Mouse (Mus musculus) left cerebral cortex, adult 11 months (tissue): ENCODE measurements around the gene Plppr5.

Experiments
- DNase-seq: peaks from one replicate; pipeline ENCODE4 v3.0.0; 2022; ENCODE audit warnings: low spot score

The Plppr5 gene

DNA sequence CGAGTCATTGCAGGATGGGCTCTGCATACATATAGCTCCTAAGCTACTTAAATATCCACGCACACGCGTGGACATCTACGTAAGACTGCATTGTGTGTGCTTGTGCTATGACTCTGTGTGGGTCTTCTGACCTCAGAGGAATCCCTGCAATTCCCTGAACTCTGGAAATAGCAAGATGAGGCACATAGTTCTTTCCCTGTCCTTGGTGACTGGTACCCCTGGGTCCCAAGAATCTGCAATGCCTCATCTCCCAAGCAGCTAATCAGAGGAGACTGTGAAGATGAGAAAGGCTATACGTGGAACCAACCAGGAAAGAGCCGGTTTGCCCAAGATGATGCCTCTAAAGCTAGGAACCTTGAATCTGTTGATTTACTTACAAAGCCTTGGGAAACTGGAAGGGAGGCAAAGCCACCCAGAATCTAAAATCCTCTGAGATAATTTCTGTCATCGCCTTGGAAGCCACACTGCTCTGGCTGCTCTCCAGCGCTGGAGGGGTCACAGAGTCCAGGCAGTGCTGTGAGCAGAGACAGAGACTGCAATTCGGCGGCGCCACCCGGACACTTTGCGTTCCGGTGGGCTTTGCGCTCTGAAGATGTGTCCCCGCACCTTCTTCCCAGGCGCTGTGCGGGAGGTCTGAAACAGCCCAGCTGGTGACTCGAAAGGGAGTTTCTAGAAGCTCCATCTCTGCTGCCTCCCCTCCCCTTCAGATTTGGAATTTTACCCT, at the start of gene Plppr5:
TSS of gene Plppr5 (plus strand) at position 308 of the 724 bp plus-strand sequence.
- DNase-seq: no peak

DNA sequence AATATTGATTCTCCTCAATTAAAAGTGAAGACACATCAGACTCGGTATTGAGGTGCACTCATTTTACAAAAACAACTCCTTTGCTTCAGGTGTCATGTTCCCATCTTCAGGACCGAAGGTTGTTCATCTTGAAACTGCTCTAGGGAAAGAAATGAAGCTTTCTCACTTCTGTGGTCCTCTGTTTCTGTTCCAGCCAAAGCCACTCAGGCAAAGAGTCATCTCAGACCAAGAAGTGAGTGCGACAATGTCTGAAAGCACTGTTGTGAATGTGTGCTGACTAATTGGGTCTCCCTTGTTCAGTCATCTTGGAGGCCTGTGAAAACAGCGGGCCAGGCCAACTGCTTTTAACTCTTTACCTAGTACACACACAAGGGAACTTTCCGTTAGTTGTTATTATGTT, 24.7 kb upstream of the Plppr5 start:
- DNase-seq: no peak

DNA sequence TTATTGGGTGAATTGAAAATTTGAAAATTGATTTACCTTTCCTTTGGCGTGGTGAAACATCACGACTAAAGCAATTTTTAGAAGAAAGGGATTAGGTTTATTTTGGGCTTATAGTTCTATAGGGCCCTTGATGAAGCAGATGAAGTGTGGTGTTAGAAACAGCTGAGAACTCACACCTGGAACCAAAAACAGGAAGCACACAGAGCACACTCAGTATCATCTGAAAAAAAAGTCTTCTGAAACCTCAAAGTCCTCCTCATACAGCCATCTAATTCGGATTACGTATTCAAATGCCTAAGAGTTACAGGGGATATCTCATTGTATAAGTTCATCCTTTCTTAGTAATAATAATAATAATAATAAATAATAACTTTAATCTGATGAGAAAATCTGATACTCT, 24.1 kb upstream of the Plppr5 start:
- no peak for DNase-seq

DNA sequence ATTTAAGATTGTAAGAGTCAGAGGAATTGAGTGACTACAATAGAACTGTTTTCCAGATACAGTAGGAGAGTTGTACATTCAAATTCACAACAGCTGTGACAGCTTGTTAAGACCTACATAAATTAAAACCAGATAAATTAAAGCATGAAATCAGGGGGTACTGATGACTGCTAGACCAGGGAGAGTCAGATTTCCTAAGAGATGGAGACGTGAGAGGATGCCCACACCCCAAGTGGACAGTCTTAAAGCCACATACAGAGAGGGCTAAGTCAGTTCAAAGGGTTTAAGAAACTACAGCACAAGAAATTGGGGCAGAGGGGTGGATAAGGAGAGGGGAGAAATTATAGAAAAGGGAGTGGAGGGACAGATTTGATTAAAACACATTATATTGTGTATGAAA, 17.7 kb upstream of the Plppr5 start:
- DNase-seq: no peak

DNA sequence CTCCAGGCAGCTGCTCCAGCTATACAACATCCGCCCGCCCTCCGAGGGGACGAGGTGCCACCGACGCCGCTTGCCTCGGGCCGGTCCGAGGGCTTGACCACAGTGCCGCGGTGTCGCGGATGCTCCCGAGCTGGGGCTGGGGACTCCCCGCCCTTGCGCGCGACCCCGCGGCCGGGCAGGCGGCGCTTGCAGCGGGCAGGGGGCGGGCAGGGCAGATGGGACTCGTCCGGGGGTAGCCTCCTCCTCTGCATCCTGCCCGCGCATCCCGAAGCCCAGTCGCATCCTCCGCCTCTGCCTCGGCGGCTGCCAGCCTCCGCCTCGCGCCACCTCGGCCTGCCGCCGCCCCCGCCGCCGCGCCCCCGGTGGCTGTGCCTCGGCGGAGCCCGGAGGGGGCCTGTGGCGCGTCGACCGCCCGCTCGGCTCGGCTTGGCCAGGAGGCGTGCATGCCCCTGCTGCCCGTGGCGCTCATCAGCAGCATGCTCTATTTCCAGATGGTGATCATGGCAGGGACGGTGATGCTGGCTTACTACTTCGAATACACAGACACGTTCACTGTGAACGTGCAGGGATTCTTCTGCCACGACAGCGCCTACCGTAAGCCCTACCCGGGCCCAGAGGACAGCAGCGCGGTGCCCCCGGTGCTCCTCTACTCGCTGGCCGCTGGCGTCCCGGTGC, 754 bp downstream of the Plppr5 start:
- DNase-seq: peak; percentile 40

DNA sequence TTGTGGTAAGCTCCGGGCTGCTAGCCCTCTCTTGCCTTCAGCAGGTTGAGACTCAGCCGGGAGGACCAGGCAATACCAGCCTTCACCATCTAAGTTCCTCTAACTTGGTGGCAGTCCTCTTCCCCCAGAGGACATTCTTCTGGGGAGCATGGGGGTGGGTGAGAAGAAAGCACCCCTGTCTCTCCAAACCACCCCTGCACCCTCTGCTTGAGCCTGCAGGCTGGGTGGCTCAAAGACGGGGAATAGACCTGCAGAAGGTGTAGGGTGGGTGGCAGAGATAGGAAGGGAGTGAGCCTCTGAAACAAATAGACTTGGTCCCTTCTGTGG, 1.3 kb downstream of the Plppr5 start:
- DNase-seq: no peak

DNA sequence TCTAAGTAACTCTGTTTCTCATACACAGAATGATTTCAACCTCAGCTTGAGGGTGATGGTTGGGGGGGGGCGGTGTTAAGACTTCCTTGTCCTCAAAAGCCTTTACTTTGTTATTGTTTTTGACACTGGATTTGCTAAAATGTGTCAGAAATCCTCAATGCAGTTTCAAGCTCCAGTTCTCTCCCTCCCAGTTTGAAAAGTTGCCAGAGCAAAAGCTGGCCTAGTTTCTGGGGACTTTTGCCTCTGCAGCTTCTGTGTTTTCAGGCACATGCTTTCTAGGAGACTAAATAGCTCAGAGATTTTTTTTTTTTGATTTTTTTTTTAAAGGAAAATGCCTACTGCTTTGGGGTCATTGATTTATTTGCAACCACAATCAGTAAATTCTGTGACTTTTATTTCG, 2.7 kb downstream of the Plppr5 start:
- DNase-seq: no peak

DNA sequence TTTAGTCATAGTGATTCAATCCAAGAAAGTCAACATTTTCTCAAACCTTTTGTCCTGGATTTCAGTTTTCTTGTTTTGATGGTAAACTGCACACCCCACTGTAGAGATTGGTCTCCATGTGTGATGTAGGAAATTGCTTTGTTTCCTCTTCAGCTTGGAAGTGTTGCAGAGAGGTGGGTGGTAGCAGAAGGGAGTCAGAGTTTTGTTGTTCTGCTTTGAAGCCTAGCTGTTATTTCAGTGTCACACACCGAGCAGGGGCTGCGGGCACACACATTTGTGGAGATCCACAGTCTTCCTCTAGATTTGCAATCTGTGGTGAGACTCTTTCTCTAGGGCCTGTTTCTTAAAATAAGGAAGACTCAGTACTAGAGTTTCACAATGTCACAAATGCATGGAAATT, 8.0 kb downstream of the Plppr5 start:
- no peak for DNase-seq

DNA sequence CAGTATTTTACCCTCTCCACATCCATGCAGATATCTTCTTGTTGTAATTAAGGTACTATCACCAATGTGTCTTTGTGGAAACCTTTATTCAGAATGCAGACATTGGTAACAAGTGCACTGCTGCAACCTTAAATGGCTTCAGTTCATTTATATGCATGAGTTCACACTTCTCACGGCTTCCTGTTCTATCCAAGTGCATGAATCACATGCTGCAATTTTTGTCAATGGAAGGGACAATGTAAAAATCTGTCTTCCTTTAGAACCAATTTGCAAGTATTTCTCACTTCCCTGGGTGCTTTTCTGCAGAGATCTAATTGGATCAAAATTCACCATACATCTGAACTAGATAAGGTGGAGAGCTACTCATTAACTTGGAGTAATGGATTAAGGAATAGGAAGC, 27.8 kb downstream of the Plppr5 start:
- DNase-seq: no peak

DNA sequence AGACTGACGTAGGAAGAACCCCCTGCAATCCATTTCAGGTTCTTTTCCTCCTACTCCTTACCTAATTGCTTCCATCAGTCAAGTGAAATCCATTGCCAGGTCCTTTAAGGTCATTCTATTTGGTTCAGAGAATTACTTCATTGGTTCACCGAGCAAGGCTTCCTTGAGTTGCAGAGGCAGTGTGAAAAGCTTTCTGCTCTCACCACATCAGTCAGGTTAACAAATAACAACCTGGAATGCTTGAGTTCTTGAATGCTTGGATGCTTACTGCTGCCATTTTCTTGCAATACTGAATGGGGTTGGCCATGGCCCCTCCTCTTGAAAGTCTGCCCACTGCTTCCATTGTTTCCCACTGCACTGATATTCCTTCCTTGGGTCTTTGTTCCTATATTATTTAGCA, 28.8 kb downstream of the Plppr5 start:
- DNase-seq: no peak

DNA sequence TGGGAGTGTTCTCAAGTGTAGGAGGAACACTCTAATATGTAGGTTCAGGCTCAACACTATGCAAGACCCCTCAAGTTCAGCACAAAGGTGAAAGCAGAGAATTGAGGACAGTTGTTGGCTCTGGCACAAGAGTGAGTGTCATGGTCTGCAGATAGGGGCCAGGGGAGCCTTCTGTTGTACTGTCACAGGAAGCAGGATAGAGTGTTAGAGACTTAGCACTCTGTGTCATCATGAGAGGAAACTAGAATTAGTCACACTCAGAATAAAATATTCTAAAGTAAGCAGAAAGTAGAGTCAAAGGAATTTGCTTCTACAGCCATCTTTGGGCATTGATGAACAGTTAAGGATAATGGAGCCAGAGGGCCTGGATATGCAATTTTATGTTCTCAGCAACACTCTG, 31.7 kb downstream of the Plppr5 start:
- no peak for DNase-seq

DNA sequence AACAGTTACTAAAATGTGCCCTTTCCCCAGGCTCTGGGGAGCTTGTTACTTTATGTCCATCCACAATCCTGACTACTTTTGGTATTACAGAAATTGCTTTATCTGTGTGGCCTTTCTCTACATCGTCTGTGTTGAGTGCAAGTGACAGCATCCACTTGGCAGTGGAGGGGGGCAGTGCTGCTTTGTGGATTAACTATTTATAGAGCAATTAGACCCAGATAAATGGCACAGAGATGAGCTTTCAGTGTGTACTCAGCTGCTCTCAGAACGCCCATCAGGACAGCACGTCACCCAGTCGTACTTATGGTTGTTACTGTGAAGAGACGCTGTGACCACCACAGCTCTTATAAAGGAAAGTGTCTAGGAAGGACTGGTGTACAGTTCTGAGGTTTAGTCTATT, 36.8 kb downstream of the Plppr5 start:
- no peak for DNase-seq

DNA sequence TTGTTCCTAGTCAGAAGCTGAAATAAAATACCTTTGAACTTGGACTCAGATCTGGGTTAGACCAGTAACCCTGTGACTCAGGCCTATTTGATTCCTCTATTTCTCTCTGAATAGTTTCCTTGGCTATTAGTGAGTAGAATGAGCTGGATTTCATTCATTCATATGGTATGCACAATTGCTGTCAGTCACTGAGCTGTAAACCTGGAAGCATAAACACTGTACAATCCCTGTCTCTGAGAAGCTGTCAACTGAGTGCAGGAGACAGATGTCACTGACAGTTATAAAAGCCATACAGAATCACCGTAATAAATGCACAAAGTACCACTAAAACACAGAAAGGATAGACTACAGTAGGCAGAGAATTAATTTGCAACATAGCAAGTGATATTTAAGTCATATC, 40.2 kb downstream of the Plppr5 start:
- DNase-seq: no peak

DNA sequence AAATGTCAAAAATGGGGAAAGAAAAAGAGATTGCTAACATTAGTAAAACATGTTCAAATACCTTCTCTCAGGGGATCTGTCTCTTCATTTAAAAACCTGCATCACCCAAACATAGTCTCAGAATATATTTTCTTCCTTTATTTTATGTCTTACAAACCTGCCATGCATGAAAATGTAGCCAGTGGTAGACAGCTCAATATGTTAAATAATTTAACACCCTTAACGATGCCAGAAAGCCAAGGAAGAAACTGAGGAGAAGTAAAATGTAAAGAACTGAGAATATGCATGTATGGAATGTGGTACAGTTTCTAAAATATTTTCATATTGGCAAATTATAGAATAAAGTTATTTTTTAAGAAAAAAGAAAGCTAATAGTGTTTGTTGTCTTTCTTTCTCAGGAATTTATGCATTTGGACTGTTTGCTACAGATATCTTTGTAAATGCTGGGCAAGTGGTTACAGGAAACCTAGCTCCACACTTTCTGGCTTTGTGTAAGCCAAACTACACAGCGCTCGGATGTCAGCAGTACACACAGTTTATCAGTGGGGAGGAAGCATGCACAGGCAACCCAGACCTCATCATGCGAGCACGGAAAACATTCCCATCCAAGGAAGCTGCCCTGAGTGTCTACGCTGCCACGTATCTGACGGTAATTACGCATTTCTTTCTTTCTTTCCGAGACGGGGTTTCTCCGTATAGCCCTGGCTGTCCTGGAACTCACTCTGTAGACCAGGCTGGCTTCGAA, 50.8 kb downstream of the Plppr5 start:
- no peak for DNase-seq

DNA sequence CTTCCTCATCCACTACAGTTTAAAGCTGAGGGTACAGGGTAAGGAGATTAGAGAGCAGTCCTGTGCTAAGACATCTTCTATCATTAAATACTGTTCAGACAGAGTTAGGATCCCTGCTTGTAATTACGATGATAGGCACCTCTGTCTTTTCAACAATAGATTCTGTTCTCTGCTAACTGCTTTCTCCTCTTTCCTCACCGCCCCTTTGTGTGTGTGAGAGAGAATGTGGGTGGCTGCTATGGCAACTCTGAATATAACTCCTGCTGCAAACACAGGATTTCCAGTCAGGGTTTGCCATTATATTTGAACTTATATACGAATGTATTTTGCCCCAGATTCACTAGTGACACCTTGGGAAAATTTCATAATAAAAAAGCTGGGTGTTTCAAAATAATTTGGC, 54.2 kb downstream of the Plppr5 start:
- peak; percentile 58 for DNase-seq

DNA sequence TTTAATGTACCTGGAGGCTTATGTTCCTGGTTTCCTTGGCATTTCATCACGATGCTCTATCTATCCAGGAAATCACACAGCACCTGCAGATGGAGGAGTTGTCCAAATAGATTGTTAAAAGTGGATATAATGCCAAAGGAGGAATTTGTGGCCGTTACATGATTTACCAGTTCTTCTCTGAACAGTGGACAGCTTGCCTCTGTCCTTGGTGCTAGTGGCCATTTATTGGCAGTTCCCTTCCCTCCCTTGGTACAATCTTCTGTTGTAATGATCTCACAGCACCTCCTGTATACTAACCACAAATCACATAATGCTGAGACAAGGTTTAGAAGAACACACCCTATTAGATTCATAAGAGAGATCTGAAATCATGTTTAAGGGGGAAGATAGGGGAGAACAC, 55.7 kb downstream of the Plppr5 start:
- DNase-seq: no peak

DNA sequence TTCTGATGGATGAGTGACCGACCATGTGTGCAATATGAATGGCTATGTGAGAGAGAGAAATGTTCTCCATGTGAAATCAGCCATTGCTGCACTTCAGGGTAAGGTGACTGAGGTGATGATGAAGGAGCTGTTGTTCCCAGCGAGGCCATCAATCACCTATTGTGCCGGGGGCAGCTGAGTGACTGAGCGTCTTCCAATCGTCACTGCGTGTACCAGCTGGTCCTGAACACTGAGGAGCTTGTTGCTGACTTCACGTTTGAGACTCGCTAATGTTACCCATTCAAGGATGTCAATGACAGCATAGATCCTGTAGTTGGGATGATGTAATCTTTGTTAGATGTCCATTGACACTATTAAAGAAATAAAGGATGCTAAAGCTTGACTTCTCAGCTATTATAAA, 74.0 kb downstream of the Plppr5 start:
- DNase-seq: no peak

DNA sequence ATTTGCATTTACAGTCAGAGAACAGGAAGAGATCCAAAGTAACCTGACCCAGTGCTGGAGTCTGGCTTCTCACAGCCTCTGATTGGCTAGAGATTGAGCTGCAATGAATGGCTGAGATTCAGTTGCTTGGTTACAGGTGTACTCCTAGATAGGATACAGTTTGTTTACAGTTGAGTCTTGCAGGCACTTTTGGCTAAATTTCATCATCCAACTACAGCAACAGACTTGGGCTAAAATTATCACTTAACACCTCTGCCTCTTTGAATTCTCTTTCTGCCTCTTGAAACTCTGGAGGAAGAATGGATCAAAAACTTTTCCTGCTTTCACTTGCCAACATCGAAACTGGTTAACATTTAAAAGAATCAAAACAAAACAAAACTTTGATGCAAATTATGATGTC, 89.7 kb downstream of the Plppr5 start:
- no peak for DNase-seq

DNA sequence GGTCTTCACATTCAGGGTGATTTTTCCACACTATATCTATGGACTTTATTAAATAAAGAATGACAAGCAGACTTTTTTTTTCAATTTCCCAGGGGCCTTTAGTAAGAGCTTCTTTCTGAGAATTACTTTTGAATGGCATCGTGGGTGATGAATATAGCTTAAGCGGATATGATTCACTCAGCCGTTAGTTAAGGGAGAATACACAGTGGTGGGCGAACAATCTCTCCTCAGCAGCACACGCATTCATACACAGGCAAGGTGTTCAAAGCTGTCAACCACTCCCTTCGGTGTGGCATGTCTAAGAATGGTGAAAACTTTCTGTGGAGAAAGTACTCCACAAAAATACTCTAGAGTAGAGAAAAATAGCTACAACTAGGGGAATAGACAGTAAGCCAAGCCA, 104.6 kb downstream of the Plppr5 start:
- DNase-seq: no peak

DNA sequence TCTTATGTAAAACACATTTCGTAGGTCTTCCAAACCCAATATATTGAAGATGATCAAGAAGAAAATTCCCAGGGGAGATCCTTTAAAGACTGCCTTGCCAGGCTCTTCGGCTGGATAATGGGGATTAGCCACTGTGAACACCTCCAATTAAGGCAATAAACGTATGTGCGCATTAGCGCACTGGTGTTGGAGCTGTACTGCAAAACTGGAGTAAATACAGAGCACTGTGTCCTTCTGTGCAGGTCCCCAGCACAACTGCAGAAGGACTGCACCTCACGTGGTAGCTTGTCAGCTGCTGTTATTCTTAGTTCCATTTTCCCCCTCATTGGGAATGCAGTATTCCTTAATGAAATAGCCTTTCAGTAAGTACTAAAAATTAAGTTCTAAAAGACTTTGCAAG, 110.0 kb downstream of the Plppr5 start:
- no peak for DNase-seq

DNA sequence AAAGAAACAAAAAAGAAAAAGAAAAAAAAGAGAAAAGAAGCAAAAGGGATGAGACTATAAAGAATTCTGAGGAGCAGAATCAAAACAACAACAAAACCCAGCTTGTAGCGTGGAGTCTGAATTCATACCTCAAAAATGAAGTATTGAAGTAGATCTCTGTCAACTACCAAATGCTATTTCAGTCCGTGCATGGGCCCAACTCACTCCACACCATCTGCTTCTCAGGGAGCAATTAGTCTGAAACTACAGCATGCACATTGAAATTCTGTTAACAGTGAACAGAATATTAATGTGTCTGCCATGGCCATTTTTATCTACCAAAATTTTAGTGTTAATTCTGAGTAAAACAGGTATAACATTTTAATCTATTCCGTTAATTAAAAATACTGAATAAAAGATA, 111.4 kb downstream of the Plppr5 start:
- DNase-seq: no peak

DNA sequence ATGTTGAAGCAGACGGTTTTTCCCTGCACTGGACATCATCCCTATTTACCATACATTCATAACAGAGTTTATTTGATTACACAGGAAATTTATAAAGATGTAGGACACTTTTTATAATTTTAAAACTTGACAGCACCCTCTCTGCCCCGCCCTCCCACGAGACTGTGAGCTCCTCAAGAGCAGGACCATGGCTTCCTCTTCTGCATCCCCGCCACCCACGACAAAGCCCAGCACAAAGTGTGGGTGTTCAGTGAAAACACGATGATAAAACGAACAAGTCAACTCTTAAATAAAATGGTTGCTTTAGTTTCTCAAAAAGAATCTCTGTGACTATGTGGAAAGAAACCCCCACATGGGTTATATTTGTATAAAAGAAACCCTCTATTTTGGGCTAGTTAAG, 112.0 kb downstream of the Plppr5 start:
- DNase-seq: peak; percentile 26

DNA sequence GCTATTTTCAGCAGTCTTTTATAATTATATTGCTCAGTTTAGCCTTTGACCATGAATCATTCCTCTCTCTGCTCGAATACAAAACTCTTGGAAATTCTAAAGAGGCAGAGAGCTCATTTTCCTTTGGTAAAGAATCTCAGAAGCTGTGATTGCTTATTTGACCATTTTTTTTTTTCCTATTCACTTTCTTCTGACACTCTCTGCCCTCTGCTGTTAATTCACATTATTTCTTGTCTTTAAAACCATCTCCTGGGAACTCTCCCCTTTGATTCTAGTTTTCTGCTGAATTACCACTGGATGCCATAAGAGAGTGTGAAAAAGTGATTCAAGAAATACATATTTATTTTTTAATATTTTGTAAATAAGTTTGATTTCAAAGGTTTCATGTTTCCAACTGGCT, 120.1 kb downstream of the Plppr5 start:
- DNase-seq: no peak

DNA sequence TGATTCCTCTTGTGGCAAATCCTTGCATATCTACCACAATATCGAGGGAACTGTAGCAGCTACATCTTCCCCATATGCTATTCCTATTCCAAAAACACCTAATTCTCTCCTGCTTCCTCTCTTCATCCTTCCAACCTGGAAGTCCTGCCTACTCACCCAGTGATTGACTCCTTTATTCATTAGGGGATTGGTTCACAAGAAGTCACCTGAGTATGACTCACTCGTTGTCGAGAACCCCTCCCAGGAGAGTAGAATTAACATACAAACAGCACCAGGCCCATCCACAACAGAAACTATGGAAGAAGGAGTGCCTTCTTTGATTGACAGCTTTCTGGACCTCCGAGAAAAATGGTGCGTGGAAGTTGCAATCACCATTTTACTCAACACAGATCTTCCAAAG, 121.7 kb downstream of the Plppr5 start:
- DNase-seq: no peak
